Mouse (Mus musculus) CD8-positive naive resting alpha-beta T cell, adult 57 days (primary cell): ENCODE results near the gene Kcnma1. TPM values are rescaled to one million over a fixed set of nuclear protein-coding genes. Genes with fewer than 3 reads are reported as not detected.

Source experiments
- total RNA-seq: library from RNA; stranded (reverse); gene quantifications from one replicate; pipeline ENCODE4 v1.2.4, GENCODE M21; 2023

The Kcnma1 gene
- total RNA-seq: not detected

GRCm38 (mm10) chr14:24014391-24014790 lies at the start of gene Kcnma1:
TSS of gene Kcnma1 (minus strand) at chr14:24014491.

Other genes with a start within 250 kb of the Kcnma1 start
- 0.98 TPM for gene Dlg5, start 231.4 kb upstream of the Kcnma1 start, total RNA-seq